Mouse (Mus musculus): ENCODE data around the gene Parp9.
"Not testable (repeated sequence)": the region's sequence is repeated elsewhere in the genome, so short reads cannot be mapped to it uniquely, and the experiment has no call there.

Parp9 gene

DNA sequence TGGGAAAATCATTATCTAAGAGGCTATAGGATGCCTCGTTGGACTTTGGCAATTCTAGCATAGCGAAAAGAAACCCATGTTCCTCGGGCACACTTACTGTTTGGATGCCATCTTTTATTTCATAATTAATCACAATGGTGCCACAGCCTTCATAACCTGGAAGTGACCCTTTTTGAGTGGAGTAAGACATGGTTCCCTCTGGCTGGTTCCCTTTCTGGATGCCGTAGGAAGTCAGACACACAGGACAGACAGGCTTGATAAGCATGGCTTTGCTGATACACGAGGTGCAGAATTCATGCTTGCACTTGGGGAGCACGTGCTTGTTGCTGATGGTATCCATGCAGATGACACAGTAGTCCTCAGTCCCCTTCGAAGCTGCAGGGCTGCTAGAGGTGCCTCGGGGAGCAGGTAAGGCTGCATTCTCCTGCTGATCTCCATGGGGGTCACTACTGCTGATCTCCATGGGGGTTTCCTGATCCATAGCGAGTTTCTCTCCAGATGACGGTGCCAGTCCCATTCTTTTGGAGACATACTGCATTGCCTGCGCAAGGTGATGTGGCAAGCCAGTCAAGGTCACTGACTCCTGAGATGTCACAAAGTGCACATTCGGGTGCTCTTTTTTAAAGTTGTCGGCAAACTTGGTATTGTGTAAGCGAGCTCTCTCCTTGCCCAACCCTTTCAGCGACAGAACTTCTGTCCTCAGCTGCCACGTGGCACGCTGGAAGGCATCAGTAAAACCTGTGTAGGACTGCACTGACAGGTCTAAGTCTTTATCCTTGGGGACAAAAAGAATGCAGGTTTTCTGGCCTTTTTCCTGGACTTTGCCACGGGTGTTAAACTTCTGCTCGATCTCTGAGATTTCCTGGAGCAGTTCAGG, 5.9 kb upstream of the Parp9 start:
- DNase-seq, result no peak

DNA sequence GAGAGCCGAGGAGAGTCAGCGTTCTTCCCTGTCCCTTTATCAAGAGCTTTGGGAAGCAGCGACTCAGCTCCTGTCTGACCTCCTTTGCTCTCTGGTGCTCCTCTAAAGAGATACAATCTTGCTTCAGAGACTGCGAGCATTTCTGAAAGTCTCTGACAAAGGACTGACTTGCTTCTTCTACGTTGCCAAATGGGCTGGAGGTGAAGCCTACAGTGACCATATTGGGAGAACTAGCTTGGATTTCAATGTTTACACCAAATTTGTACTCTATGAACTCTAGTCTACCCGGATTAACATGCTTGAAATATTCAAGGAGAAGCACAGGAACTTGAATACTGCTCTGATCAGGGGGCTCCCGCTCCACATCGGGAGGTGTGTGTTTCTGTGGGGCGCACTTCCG, 5.1 kb upstream of the Parp9 start:
- no peak for DNase-seq

DNA sequence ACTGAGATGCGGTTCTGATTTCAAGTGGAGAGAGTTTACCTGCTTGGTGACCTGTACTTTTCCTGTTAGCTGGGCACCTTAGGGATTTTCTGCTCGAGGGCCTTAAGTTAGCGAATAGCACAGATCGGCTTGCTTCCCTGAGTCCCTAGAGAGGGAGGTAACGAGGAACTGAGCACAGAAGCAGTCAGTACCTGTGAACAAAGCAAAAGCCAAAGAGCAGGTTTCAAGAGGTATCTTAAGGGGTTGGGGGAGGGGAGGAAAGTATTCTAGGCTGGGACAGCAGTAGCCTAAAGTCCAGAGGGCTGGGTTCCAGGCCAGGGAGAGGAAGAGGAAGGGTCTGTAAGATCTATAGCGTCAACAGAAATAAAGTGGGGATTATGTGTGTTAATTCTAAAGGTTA, 991 bp downstream of the Parp9 start:
- DNase-seq, result peak; percentile 5

DNA sequence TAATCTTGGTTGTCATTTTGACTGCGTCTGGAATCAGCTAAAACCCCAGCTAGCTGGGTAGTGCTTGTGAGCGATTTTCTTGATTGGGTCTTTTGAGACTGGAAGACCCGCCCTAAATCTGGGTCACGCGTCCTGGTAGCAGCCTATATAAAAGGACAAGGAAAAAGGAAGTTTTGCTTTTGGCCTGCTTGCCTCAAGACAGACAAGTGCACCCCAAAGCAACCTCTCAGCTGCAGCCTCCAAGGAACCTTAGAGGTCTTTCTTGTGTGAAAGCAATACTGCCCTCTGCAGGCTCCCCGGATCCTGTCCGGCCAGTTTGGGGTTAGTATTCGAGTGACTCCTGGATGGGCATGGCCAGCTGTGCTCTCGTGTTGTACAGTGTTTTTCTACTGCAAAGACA, 1.4 kb downstream of the Parp9 start:
- peak; percentile 73 for DNase-seq

DNA sequence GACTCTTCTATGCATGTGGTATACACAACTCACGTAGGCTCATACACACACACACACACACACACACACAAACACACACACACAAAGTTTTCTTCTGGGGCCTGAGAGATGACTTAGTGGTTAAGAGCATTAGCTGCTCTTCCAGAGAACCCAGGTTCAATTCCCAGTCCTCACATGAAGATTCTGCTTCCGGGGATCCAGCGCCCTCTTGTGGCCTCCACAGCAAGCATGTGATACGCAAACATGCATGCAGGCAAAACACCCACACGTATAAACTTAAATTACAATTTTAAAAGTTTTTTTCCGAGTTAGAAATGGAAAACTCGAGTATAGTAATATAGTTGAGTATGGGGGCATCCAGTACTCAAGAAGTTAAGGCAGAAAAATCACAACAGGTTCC, 3.1 kb downstream of the Parp9 start:
- DNase-seq, result no peak

DNA sequence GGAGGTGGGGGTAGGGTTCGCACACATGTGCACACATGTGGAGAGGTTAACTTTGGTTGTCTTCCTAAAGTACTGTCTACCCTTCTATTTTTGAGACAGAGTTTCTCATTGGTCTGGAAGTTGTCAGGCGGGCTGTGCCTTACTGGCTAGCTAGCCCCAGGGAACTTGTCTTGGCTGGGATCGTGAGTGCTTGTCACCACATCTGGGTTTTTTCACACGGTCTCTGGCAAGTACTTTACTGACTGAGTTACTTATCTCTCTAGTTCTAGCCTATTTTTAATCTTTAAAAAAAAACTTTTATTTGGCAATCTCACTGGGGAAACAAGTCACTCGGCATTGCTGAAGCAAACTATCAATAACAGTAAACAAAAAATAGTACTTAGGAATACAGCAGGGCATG, 11.0 kb downstream of the Parp9 start:
- DNase-seq, result no peak

DNA sequence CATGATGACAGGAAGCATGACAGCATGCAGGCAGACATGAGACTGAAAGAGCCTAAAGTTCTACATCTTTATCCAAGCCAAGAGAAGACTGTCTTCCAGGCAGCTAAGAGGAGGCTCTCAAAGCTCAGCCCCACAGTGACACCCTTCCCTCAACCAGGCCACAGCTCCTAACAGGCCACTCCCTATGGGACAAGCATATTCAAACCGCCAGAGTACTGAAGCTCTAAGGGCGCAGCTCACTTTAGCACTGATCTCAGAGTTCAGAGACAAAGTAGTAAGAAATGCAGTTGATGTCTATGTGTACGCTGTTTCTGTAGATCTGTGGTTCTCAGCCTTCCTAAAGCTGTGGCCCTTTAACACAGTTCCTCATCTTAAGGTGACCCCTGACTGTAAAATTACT, 12.9 kb downstream of the Parp9 start:
- no peak for DNase-seq

DNA sequence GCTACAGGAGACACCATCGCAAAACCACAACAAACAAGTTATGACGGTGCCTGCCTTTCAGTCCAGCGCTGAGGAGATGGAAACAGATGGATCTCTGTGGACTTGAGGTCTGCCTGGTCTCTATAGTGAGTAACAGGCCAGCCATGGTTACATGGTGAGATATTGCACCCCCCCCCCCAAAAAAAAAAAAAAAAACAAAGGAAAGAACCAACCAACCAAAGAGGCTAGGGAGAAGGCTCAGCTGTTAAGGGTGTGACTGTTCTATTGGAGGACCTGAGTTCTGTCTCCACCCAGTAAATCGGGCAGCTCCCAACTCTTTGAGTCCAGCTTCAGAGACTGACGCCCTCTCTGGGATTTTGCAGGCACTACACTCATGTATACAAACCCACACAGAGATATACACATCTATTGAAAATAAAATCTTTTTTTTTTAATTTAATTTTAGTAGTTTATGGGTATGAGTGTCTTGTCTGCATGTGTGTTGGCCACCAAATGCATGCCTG, 14.4 kb downstream of the Parp9 start:
- no peak for DNase-seq

DNA sequence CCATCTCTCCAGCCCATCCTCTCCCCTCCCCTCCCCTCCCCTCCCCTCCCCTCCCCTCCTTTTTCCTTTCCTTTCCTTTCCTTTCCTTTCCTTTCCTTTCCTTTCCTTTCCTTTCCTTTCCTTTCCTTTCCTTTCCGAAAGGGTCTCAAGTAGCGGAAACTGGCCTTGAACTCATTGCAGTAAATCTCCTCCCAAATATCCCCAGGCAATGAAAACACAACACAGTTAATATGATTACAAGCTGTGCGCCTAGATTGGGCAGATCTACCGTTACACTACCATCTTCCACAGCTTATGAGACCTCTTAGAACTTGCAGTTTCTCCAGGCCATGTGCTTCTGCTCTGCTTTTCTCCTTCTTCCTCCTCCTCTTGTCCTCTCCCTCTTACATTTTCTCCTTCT, 27.7 kb downstream of the Parp9 start:
- DNase-seq, result not testable (repeated sequence)

DNA sequence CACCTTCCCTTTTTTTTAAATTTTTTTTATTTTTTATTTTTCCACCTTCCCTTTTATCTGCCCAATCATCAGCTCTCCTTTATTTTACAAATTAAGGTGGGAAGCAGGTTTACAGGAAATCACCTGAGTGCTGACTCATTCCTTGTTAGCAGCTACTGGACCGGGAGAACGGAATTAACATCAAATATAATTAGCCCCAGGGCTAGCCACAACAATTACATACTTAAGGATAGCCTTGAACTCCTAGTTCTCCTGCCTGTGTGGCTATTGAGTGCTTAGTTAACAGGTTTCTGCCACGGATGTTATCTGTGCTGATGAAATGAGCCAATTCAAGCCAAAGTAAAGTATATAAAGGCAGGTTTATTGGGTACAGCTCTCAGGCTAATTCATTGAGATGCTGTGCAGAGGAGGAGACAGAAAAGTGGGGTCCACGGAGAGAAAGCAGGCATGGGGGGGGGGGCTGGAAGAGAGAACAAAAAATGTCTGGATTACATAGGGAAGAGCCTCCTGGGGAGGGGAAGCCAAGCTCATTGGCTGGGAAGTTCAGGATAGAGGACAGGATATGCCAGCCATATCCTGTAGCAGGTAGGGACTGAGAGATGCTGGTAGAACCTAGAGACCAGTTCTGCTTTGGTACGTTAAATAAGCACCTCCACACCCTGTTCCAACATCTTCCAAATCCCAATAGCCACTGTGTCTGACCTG, 28.3 kb downstream of the Parp9 start:
- DNase-seq, result no peak

DNA sequence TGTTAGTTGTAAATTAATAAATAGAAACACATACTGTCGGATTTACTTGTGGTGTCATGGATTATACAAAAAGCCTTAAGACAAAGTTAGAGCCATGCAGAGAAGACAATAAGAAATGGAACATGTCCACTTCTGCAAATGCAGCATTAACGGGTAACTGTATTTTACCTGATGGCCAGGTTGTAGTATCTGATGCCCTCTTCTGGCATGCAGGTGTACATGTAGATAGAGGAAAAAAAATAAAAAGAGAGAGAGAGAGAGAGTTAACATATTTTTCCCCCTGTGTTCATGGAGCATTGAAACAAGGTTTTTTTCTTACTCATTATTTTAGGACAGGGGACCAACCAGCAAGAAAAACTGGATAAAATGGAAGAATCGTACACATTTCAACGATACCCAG, 29.0 kb downstream of the Parp9 start:
- DNase-seq, result no peak

DNA sequence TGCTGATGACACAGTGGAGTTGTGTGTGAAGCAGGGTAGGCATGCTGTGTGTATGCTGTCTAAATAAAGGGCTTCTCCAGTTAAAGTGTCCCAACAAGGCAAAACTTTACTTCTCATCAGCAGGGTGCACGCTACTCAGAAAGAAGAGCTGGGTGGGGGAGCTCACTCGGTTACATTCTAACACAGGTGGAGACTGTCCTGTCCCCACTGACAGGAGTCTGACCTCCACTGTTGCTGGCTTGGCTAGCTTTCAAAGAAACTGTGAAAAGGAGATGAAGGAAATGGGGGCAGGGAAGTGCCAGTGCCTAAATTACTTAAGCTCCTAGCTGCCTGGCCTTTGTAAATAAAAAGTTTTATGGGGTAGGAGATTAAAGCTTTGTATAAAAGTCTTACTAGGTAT, 29.9 kb downstream of the Parp9 start:
- no peak for DNase-seq

DNA sequence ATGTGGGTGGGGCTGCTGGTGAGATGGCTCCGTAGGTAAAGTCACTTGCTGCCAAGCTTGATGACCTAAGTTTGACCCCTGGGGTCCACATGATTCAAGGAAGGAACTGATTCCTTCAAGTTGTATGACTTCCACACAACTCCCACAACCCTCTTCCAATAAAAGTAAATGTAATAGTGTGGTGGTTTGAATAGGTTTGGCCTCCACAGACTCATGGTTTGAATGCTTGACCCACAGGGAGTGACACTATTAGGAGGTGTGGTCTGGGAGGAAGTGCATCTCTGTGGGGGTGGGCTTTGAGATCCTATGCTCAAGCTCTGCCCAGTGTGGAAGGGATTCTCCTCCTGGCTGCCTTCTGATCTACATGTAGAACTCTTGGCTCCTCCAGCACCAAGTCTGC, 35.8 kb downstream of the Parp9 start:
- no peak for DNase-seq

DNA sequence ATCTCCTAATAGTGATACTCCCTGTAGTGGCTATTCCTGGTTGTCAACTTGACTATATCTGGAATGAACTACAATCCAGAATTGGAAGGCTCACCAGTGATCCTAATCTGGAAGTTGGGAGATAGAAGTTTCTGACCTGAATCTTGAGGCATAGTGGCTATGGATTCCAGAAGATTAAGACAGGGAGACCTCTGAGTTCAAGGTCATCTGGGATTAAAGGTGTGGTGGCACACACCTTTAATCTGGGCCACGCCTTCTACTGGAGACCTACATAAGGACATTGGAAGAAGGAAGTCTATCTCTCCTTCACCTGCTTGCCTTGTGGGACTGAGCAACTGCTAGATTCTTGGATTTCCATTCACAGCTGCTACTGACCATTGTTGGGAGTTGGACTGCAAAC, 40.2 kb downstream of the Parp9 start, which contains the start of gene Kpna1:
Kpna1 (plus strand) TSS at position 301 of the 400 bp plus-strand sequence.
- DNase-seq, result not testable (repeated sequence)

DNA sequence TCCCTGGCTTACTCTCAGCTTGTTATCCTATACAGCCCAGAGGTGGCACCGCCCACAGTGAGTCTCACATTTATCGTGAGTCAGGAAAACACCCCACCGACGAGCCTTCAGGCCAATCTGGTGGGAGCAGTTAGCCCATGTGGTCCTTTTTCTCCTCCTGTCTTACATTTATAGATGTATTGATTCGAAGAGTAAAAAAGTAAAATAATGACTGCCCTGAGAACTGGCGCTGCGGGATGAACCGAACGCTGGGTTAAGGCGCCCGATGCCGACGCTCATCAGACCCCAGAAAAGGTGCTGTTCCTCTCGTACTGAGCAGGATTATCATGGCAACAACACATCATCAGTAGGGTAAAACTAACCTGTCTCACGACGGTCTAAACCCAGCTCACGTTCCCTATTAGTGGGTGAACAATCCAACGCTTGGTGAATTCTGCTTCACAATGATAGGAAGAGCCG, 43.1 kb downstream of the Parp9 start:
- DNase-seq, result peak; percentile 100

DNA sequence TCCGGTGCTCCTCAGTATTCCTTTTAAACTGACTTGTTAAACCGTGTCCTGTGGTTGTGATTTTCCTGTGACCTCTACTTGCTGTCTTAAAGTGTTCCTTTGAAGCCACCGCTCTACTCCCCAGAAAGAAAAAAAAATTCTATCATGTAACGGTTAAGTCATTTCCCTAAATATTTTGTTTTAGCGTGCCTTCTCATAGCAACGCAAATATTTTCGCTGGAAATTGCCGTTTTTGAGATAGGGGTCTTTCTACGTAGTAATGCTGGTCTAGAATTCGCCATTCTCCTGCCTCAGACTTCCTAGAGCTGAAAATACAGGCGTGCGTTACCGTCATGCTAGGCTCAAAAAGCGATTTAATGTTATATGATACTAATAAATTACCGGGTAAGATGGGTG, 44.2 kb downstream of the Parp9 start:
- DNase-seq, result no peak

DNA sequence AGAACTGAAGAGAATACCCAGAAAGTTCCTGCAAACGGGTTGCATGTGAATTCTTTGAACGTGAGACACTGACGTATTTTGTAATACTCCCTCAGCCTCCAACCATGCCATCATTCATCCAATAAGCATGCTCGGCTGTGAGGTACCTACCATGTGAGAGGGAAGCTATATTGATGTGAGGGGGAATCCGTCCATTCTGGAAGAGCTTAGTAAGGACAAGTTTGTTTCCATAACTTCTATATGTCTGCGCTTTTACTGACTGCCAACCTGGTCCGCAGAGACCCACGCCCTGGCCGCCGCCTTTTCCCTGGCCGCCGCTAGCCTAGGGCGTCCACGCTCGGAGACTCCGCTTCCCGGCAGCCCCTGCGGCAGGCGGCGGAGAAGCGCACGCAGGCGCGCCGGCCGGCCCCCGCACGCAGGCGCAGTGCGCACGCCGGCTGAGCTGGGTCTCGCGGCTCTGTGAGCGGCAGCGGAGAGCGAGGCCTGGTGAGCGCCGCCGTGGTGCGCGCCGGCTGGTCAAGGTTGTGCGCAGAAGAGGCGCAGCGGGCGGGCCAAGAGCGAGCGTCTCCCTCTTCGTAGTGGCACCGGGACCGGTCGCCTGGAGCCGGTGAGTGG, 44.7 kb downstream of the Parp9 start:
- DNase-seq, result peak; percentile 90

DNA sequence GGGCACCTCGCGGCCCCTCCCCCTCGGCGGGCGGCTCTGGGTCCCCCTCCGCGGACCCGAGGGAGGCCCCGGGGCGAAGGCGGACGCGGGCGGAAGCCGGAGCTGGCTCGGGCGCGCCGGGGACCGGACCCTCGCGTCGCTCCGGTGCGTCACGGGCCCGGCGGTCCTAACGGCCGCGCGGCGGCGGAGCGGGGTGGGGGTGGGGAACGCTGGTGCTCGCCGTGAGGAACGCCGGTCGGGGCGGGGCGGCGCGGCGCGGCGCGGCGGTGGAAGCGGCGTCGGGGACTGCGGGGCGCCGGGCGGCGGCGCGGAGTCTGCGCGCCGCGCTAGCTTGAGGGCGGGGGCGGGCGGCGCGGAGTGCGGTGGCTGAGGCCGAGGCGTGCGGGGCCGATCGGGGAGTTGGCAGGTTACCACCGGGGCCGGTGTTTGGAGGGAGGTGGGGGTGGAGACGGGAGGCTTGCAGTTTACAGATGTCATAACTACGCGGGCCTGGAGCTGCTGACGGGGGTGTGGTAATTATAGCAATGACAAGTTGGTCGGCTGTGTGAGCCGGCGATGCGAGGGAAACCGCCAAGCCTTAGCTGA, 45.3 kb downstream of the Parp9 start:
- DNase-seq, result peak; percentile 75

DNA sequence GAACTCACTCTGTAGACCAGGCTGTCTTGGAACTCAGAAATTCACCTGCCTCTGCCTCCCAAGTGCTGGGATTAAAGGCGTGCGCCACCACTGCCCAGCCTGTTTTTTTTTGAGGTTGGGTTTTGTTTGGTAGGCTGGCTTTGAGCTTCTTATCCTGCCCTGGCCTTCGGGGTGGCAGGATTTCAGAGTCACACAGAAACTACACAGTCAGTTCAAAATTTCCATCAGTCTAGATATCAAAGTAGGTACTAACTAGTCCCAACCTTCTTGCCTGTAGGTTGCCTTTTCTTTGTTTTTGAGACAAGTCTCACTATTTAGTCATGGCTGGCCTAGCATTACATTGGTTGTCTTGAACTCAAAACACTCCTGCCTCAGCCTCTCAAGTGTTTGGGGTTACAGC, 46.2 kb downstream of the Parp9 start:
- DNase-seq, result no peak

DNA sequence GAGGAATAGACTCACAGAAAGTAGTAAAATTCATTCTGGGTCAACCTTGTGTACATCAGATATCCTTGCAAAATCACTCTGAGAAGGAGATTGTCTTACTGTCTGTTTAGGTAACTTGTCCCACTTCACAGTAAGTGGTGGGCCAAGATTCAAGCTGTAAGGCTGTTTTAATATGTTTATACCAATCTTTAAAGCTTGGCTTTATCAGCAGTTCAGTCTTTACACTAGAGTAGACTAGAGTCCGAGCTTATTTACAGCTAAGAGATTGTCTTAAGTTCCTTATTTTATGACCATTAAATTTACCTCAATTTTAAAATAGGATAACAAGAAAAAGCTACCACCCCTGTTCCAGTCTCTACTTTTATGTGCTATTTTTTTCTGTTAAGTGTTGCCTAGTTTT, 49.7 kb downstream of the Parp9 start:
- no peak for DNase-seq

DNA sequence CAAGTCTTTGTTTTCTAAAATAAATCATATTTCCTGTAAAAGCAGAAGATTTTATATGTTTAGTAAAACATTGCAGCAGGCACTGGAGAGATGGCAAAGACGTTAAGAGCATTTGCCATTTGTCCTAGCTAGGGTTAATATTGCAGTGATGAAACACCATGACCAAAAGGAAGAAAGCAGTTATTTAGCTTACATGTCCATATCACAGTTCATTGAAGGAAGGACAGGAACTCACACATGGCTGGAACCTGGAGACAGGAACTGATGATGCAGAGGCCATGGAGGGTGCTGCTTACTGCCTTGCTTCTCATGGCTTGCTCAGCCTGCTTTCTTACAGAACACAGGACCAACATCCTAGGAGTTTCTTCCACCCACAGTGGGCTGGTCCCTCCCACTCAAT, 54.1 kb downstream of the Parp9 start:
- DNase-seq, result no peak

DNA sequence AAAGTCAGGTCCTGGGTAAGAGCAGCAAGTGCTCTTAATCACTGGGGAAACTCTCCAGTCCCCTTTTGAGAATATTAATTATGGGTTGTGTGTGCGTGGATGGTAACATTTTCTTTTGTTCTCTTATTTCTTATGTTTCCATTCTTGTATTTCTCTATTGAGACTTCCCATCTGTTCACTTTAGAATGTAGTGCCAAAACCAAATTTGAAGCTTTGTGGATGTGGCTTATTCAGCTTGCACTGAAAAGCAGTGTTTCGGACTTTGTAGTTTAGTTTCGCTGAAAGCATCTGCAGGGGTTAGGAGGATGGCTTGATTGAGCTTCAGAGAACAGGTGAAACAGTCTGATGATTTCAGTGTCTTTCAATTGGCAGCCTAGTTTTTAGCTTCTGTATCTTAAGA, 55.0 kb downstream of the Parp9 start:
- no peak for DNase-seq

DNA sequence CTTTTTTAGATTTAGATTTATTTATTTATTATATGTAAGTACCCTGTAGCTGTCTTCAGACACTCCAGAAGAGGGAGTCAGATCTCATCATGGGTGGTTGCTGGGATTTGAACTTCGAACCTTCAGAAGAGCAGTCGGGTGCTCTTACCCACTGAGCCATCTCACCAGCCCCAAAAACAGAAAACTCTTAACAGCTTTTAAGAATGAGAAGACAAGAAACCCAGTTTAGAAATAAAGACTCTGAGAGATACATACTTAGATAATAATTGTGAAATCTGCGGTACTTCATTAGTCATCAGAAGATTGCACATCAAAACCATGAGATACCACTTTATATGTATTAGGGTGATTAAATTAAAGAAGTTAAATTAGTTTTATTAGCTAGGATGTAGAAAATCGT, 60.6 kb downstream of the Parp9 start:
- DNase-seq, result not testable (repeated sequence)

Measured in cerebellum, adult 9-10 months (tissue).